Mouse (Mus musculus): ENCODE measurements around the gene Itsn1.

DNA sequence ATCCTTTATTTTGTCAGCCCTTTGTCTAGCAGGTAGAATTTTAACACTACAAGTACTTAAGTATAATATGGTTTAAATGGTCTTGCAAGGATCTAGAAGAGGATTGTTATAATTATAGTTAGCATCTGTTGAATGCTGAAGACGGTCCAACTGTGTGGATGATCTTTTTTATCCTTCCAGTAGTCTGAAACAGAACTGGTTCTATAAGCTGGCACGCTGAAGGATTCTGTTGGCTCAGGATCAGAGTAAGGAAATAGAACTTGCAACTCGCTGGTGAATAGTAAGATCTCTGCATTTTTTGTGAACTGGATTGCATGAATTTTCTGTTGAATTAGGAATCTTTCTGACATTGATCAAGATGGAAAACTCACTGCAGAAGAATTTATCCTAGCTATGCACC is 86.0 kb downstream of the Itsn1 start:
- TF ChIP-seq CTCF (conservative IDR thresholded peaks at IDR 0.05; ENCODE audit: low read length) (no peak), NANOG (IDR thresholded peaks at IDR 0.05; ENCODE audit: borderline replicate concordance, low read length) (no peak), POU5F1 (IDR thresholded peaks at IDR 0.05; ENCODE audit: borderline replicate concordance, low read length) (no peak)

Data from E14TG2a.4 (cell line).